In genomic region chr12:52741801-52742200, GRCm38 (mm10) we compare ENCODE assay signal across 27 mouse cellular contexts. TPM values are rescaled to one million over a fixed set of nuclear protein-coding genes. Genes with fewer than 3 reads are reported as not detected.
DNase-seq lines count a peak whose midpoint lies in the region; ATAC-seq and TF ChIP-seq lines count a peak whose summit lies in the region.
"Had no signal": no experiment of that assay in that cellular context is flagged by ENCODE, and none has a peak within 500 bp of the region (broad histone marks: within the 10 kb centered on the region; RNA-seq: fewer than 3 reads in every experiment).

No protein-coding gene starts in this region.

- TF ChIP-seq CTCF in layer of hippocampus, adult 2 months (conservative IDR thresholded peaks at IDR 0.05), result no peak

- no peak for DNase-seq in frontal cortex, postnatal 25 days (ENCODE audit: low spot score in 2 of 2)
- DNase-seq in layer of hippocampus, adult 2 months (ENCODE audit: low spot score in 2 of 2), result peak; percentile 23 to 34
- no peak for DNase-seq in layer of hippocampus, postnatal 25 days (ENCODE audit: extremely low spot score in 1 of 2, low spot score in 1 of 2)
- DNase-seq in right cerebral cortex, postnatal 25 days, result peak; percentile 43
- no peak for DNase-seq in right cerebral cortex, postnatal 14 days
- DNase-seq in gastrocnemius, postnatal 14 days, result no peak
- DNase-seq: adrenal gland, postnatal 10 days; adrenal gland, postnatal 36 days; B cell, adult 2 months; cerebellum, adult 11 months; cerebellum, adult 2 months; cerebellum, adult 9-11 months; cerebellum, postnatal 25 days; gastrocnemius, postnatal 10 days; heart, adult 18-20 months; heart, postnatal 10 days; heart, postnatal 4 days had no signal

- no peak overlapping the region for H3K4me3 ChIP-seq in layer of hippocampus, adult 2 months
- H3K4me3 ChIP-seq: embryonic facial prominence, embryonic 12.5 days; embryonic facial prominence, embryonic 15.5 days; heart, embryonic 12.5 days; heart, embryonic 15.5 days had no signal

- peak overlapping the region; percentile 28; the same call in 1 of the 2 replicates for H3K27ac ChIP-seq in layer of hippocampus, adult 2 months
- H3K27ac ChIP-seq: embryonic facial prominence, embryonic 12.5 days; embryonic facial prominence, embryonic 15.5 days; heart, embryonic 15.5 days; hindbrain, embryonic 14.5 days; hindbrain, postnatal 0 days had no signal

- peak; percentile 81 for ATAC-seq in frontal cortex, adult (ENCODE audit: low TSS enrichment)
- ATAC-seq: forebrain, embryonic 14.5 days; hindbrain, postnatal 0 days; inflammation-experienced regulatory T-cells, adult 6 months; Patski had no signal

- intact Hi-C loops in gastrocnemius, postnatal 14 days (cut with DNase I; ENCODE audit: low total_unique reads), result no loop called here

RNA-seq across cellular contexts. Expression of gene Akap6, which starts 42.6 kb away (rescaled TPM):
- total RNA-seq in layer of hippocampus, adult 2 months (2021), result 100 to 1,000 TPM; 130 to 135 TPM
- total RNA-seq in layer of hippocampus, postnatal 25 days (2021), result 100 to 1,000 TPM; 121 to 133 TPM
- 10 to 100 TPM; 40.3 to 48.2 TPM for total RNA-seq in gastrocnemius, postnatal 14 days (2021)

Comparison
In these comparisons a context has a peak if more than half of its experiments do, and no peak if none do; other contexts are left out.
1. DNase-seq: peak in layer of hippocampus, adult 2 months (2 of 2) and right cerebral cortex, postnatal 25 days (single experiment); none in frontal cortex, postnatal 25 days (0 of 2), layer of hippocampus, postnatal 25 days (0 of 2), right cerebral cortex, postnatal 14 days (single experiment) and gastrocnemius, postnatal 14 days (single experiment).